Mouse (Mus musculus): ENCODE measurements around the gene Tmed8.

DNA sequence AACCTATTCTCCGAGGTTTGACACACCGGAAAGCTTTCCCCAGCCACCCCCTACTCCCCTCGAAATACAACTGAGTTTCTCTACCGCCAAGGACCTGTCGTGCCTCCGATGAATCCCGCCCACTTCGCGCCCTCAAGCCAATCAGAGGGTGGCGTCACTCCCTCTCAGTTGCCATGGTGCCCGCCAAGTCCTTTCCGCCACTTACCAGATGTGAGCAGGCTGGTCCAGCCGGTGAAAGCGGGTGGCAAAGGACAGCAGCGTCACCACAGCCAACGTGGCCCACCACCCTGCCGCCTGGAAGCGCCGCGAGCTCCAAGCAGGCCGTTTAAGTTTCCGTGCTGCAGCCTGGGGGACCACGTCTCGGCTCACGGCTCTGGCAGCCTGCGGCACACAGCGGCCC lies 53.3 kb downstream of the Tmed8 start, which contains the start of gene Gstz1:
- TF ChIP-seq CTCF (IDR thresholded peaks at IDR 0.05; ENCODE audit: low read depth, low read length) = no peak
- TF ChIP-seq GATA1 (IDR thresholded peaks at IDR 0.05; ENCODE audit: borderline replicate concordance, low read length) = no peak
- no peak for TF ChIP-seq GATA2 (IDR thresholded peaks at IDR 0.05; ENCODE audit: borderline replicate concordance, low read depth, low read length)

Data from G1E (cell line).